Mouse (Mus musculus): Measurements from ENCODE around the gene Gle1. TPM values are rescaled to one million over a fixed set of nuclear protein-coding genes. Genes with fewer than 3 reads are reported as not detected.
"Not testable (repeated sequence)": the region's sequence is repeated elsewhere in the genome, so short reads cannot be mapped to it uniquely, and the experiment has no call there.

The Gle1 gene
- 50.4 and 60.2 TPM in 2 replicates for polyA plus RNA-seq (2012; rRNA removed)

DNA sequence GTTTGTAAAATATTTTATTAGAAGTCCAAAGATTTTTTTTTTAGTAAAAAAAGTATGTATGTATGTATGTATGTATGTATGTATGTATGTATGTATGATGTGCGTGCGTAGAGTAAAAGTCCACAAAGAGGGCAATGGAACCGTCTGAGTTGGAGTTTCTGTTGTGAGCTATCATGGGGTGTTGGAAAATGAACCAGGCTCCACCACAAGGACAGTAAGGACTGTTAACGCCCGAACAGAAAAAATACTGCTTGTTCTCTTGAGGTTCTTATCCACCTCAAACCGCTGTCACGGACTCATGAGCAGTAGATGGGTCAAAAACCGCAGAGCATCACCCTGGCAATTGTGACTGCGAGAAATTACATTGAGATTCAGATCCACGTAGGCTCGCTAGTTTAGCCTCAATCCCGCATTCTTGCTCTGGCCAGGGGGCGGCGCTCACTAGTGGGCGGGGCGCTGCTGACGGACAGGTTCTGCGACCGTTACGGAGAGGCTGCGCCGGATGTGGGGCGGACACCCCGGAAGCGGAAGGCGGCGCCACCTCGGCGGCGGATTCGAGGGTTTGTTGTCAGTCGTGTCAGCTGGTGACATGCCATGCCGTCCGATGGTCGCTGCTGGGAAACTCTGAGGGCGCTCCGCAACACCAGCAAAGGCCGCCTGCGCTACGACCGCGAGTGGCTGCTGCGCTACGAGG is at the start of gene Gle1:
Gene Gle1 (plus strand): TSS at position 521 of the 694 bp plus-strand sequence.
- DNase-seq (ENCODE audit: extremely low spot score in 1 of 2, low spot score in 1 of 2): peak; percentile 90 to 97

GRCm38 (mm10) chr2:29886659-29887292 is 48.5 kb upstream of the Gle1 start:
- DNase-seq (ENCODE audit: extremely low spot score in 1 of 2, low spot score in 1 of 2): not testable (repeated sequence)

- DNase-seq (ENCODE audit: extremely low spot score in 1 of 2, low spot score in 1 of 2): peak; percentile 97 to 100
Measured at GRCm38 (mm10) chr2:29889066-29889944, 45.9 kb upstream of the Gle1 start, which contains the start of gene Odf2. Gene Odf2, plus strand, starts transcription at chr2:29889221.

GRCm38 (mm10) chr2:29889991-29890833 is 45.0 kb upstream of the Gle1 start:
- DNase-seq (ENCODE audit: extremely low spot score in 1 of 2, low spot score in 1 of 2): peak; percentile 53 to 81

DNA sequence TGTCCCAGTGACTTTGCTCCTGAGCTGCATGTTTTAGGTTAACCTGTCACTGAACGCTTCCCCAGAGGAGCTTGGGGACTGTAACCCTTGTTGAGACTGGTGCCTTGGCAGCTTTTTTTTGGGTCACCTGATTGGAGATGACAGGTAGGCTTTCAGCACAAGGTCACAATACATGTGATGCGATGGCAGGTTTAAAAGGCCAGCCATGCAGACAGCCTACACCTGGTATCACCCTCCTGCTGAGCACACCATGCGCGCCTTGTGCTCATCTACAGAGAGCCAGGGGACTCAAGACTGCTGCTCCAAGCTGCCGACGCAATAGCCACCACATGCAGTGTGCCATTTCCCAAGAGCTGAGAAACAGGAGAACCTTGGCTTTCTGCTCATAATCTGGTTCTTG is 43.5 kb upstream of the Gle1 start:
- DNase-seq (ENCODE audit: extremely low spot score in 1 of 2, low spot score in 1 of 2): no peak

DNA sequence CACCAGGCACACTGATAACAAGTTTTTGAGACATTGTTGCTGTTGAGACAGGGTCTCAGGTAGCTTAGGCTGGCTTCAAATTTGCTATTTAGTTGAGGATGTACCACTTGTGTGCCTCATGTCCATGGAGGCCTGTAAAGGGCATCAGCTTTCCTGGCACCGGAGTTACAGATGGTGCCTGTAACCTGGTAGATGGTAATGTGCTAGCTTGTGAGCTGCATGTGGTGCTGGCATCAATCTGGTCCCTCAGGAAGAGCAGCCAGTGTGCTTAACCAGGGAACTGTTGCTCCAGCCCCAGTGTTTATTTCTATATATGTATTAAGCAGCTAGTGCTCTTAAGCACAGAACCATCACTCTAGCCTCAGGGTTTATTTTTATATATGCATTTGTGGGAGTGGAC is 39.2 kb upstream of the Gle1 start:
- DNase-seq (ENCODE audit: extremely low spot score in 1 of 2, low spot score in 1 of 2): no peak

- DNase-seq (ENCODE audit: extremely low spot score in 1 of 2, low spot score in 1 of 2): no peak
Measured at GRCm38 (mm10) chr2:29897366-29897765, 37.9 kb upstream of the Gle1 start.

- no peak for DNase-seq (ENCODE audit: extremely low spot score in 1 of 2, low spot score in 1 of 2)
Measured at GRCm38 (mm10) chr2:29898081-29898480, 37.1 kb upstream of the Gle1 start.

DNA sequence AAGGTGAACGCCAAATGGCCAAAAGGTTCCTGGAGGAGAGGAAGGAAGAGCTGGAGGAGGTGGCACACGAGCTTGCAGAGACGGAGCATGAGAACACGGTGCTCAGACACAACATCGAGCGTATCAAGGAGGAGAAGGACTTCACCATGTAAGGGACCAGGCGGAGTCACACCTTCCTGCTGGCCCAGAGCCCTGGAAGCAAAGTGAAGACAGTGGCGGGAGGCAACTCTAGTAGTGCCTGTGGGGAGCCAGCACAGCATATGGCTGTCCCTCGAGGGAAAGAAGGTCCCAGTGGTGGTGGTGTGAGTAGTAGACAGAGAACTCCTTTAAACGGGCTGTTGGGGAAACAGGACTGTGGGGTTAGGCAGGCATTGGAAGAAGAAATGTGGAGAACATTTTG is 33.0 kb upstream of the Gle1 start:
- no peak for DNase-seq (ENCODE audit: extremely low spot score in 1 of 2, low spot score in 1 of 2)

DNA sequence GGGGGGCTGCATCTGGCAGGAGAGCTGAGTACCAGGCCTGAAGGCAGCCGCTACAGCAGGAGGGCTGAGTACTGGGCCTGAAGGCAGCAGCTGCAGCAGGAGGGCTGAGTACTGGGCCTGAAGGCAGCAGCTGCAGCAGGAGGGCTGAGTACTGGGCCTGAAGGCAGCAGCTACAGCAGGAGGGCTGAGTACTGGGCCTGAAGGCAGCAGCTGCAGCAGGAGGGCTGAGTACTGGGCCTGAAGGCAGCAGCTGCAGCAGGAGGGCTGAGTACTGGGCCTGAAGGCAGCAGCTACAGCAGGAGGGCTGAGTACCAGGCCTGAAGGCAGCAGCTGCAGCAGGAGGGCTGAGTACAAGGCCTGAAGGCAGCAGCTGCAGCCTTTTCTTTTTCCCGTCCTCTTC is 27.1 kb upstream of the Gle1 start:
- DNase-seq (ENCODE audit: extremely low spot score in 1 of 2, low spot score in 1 of 2): not testable (repeated sequence)

DNA sequence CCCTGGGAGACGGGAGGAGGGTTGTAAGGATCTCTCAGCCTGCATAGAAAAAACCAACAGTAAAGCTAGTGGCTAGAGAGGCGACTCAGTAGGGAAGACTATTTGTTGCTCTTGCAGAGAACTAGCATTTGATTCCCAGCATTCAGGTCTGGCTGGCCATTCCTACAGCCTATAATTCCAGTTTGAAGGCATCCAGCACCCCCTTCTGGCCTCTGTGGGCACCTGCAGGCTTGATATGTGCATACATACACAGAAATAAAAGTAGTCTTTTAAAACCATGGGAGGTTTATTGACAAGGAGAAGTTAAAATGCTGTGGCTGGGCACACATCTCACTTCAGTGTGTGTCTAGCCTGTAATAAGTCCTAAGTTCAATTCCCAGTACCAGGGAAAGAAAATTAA is 25.2 kb upstream of the Gle1 start:
- DNase-seq (ENCODE audit: extremely low spot score in 1 of 2, low spot score in 1 of 2): no peak

- no peak for DNase-seq (ENCODE audit: extremely low spot score in 1 of 2, low spot score in 1 of 2)
Measured at GRCm38 (mm10) chr2:29917621-29918020, 17.6 kb upstream of the Gle1 start.

DNA sequence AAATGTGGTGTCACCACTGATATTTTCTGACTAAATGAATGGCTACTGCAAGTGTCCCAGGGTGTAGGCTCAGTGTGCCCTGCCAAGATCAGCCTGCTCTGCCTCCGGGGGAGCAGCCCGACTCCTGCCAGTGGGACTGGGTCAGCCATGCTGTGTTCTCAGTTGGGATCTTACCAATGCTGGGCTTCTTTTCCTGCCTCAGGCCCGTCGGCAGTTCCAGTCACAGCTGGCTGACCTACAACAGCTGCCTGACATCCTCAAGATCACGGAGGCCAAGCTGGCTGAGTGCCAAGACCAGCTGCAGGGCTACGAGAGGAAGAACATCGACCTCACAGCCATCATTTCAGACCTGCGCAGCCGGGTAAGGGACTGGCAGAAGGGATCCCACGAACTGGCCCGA is 13.2 kb upstream of the Gle1 start:
- DNase-seq (ENCODE audit: extremely low spot score in 1 of 2, low spot score in 1 of 2): peak in 1 of 2 experiments; percentile 15

DNA sequence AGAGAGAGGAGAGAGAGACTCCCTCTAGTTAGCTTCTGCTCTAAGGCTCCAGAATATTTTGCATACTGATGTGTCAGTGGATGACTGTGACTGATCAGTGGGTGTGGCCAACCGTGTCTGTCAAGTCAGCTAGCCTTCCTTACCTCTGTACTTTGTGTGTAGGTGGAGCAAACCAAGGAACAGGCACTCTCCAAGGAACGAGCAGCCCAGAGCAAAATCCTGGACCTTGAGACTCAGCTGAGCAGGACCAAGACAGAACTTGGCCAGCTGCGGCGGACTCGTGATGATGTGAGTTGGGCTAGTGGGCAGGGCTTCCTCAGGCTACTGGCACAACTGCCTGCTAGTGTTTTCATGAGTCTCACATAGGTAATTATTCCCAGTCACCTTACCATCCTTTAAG is 8.7 kb upstream of the Gle1 start:
- DNase-seq (ENCODE audit: extremely low spot score in 1 of 2, low spot score in 1 of 2): no peak

DNA sequence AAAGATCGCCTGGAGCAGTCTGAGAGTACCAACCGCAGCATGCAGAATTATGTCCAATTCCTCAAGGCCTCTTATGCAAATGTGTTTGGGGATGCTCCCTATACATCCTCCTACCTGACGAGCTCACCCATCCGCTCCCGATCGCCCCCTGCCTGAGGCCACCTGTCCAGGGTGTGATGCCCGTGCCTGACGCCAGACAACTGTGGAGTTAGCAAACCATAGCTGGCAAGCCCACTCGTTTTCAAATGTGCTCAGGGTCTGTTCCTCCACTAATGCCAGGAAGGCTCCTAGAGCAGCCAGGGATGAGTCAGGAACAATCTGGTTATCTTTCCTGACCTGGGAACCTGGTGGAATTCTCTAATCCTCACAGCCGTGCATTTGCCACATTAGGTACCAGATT is 4.7 kb upstream of the Gle1 start:
- DNase-seq (ENCODE audit: extremely low spot score in 1 of 2, low spot score in 1 of 2): no peak

GRCm38 (mm10) chr2:29931194-29931593 is 4.0 kb upstream of the Gle1 start:
- no peak for DNase-seq (ENCODE audit: extremely low spot score in 1 of 2, low spot score in 1 of 2)

GRCm38 (mm10) chr2:29940073-29940472 is 4.8 kb downstream of the Gle1 start:
- no peak for DNase-seq (ENCODE audit: extremely low spot score in 1 of 2, low spot score in 1 of 2)

GRCm38 (mm10) chr2:29940826-29941225 is 5.6 kb downstream of the Gle1 start:
- DNase-seq (ENCODE audit: extremely low spot score in 1 of 2, low spot score in 1 of 2): no peak

GRCm38 (mm10) chr2:29944723-29945122 is 9.5 kb downstream of the Gle1 start:
- DNase-seq (ENCODE audit: extremely low spot score in 1 of 2, low spot score in 1 of 2): no peak

GRCm38 (mm10) chr2:29948896-29949295 is 13.7 kb downstream of the Gle1 start:
- DNase-seq (ENCODE audit: extremely low spot score in 1 of 2, low spot score in 1 of 2): no peak

Measured in frontal cortex, adult 2 months (tissue).